Mouse (Mus musculus): ENCODE results near the gene Ncl. TPM values are rescaled to one million over a fixed set of nuclear protein-coding genes. Genes with fewer than 3 reads are reported as not detected.

Ncl gene
- polyA plus RNA-seq, 1 experiment from 2014 or later: 452 TPM

DNA sequence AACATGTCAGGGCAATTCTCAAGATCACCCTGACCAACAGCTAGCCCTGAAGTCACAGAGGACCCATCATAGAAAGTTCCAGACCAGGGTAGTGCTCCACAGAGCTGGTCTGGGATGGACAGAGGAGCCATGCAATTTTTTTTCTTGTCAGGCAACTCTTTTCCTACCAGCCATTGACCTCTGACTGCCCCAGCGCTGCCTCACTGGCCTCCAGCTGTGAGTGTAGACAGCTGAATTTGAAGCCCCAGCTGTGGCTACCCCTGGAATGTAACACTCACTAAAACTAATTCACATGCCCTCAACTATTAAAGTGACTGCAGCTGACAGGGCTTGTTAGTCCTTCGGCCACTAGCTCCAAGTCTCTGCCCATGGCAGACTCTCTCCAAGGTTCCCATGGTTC is 59.1 kb downstream of the Ncl start:
- H3K4me3 ChIP-seq: no peak overlapping the region
- 47% methylated on average over 2 of the region's 2 CpGs for WGBS

More for the DNA sequence above, 59.1 kb downstream of the Ncl start:
- Histone ChIP-seq H3K27ac (no peak overlapping the region), H3K36me3 (peaks cover under 1% of the 10 kb centered on the region; the same call in 1 of the 2 replicates), H3K4me1 (peaks cover 14% of the 10 kb centered on the region), H3K27me3 (peaks cover 34% of the 10 kb centered on the region), H3K9me3 (no peaks in the 10 kb centered on the region), H3K4me2 (no peak overlapping the region), H3K9ac (no peak overlapping the region)
- ATAC-seq (ENCODE audit: insufficient number of reproducible peaks, insufficient read depth, low FRiP score, low TSS enrichment, low read depth): no peak

Small RNA genes within 50 kb of the gene (microRNA-seq; reads per million reads assigned to microRNA genes)
- 23.9 reads per million, percentile 36 among the genes with 10 or more reads in this experiment for gene mmu-mir-3535

Other genes starting within 250 kb of the Ncl start
- 0.73 and 0.81 TPM in 2 replicates for gene Htr2b, start 247.4 kb downstream of the Ncl start, polyA plus RNA-seq (2015; fragmentation: Nextera tagmentation; extraction: Ambion mirVana)
- gene Gm21972, start 225.8 kb downstream of the Ncl start, polyA plus RNA-seq (2015; fragmentation: Nextera tagmentation; extraction: Ambion mirVana): not detected in 2 replicates
- 31.5 and 32.7 TPM in 2 replicates for gene Armc9, start 204.6 kb downstream of the Ncl start, polyA plus RNA-seq (2015; fragmentation: Nextera tagmentation; extraction: Ambion mirVana)
- 6.0 and 6.7 TPM in 2 replicates for gene B3gnt7, start 56.6 kb downstream of the Ncl start, polyA plus RNA-seq (2015; fragmentation: Nextera tagmentation; extraction: Ambion mirVana)
- gene Nmur1, start 66.8 kb upstream of the Ncl start, polyA plus RNA-seq (2015; fragmentation: Nextera tagmentation; extraction: Ambion mirVana): not detected in 2 replicates
- gene Tex44, start 66.9 kb upstream of the Ncl start, polyA plus RNA-seq (2015; fragmentation: Nextera tagmentation; extraction: Ambion mirVana): not detected in 2 replicates
- 3,278 and 3,456 TPM in 2 replicates for gene Ptma, start 167.3 kb upstream of the Ncl start, polyA plus RNA-seq (2015; fragmentation: Nextera tagmentation; extraction: Ambion mirVana)
- gene Pde6d, start 223.2 kb upstream of the Ncl start, polyA plus RNA-seq (2015; fragmentation: Nextera tagmentation; extraction: Ambion mirVana): 70.7 and 78.5 TPM in 2 replicates
- 46.8 and 54.5 TPM in 2 replicates for gene Cops7b, start 223.5 kb upstream of the Ncl start, polyA plus RNA-seq (2015; fragmentation: Nextera tagmentation; extraction: Ambion mirVana)